Mouse (Mus musculus) kidney, embryonic 16.5 days (tissue): ENCODE data around the gene Fbxo24. TPM values are rescaled to one million over a fixed set of nuclear protein-coding genes. Genes with fewer than 3 reads are reported as not detected.

Experiments used
- polyA plus RNA-seq: library from polyadenylated mRNA; unstranded; fragments of >200 nt; fragmentation: Nextera tagmentation; extraction: Ambion mirVana; gene quantifications from 2 replicates; pipeline ENCODE4 v1.2.1, GENCODE M21; 2015

Gene Fbxo24
- polyA plus RNA-seq, 1 experiment from 2014 or later = 0.09 TPM

Other genes with a start within 250 kb of the Fbxo24 start
- gene Zan, start 151.9 kb downstream of the Fbxo24 start, polyA plus RNA-seq = 0.11 and 0.17 TPM in 2 replicates
- 51.2 and 53.0 TPM in 2 replicates for gene Pop7, start 126.5 kb downstream of the Fbxo24 start, polyA plus RNA-seq
- 11.9 and 12.2 TPM in 2 replicates for gene Gigyf1, start 110.5 kb downstream of the Fbxo24 start, polyA plus RNA-seq
- gene Epo, start 95.8 kb downstream of the Fbxo24 start, polyA plus RNA-seq = 0.24 and 0.36 TPM in 2 replicates
- 358 and 388 TPM in 2 replicates for gene Gnb2, start 95.5 kb downstream of the Fbxo24 start, polyA plus RNA-seq
- gene Actl6b, start 75.5 kb downstream of the Fbxo24 start, polyA plus RNA-seq = 0.40 and 0.96 TPM in 2 replicates
- gene Tfr2, start 59.2 kb downstream of the Fbxo24 start, polyA plus RNA-seq = 0.23 and 0.57 TPM in 2 replicates
- gene Mospd3, start 27.9 kb downstream of the Fbxo24 start, polyA plus RNA-seq = 25.2 and 28.6 TPM in 2 replicates
- gene Pcolce, start 15.2 kb downstream of the Fbxo24 start, polyA plus RNA-seq = 150 and 156 TPM in 2 replicates
- 39.5 and 51.8 TPM in 2 replicates for gene Lrch4, start 119 bp upstream of the Fbxo24 start, polyA plus RNA-seq
- 18.4 and 20.9 TPM in 2 replicates for gene Gm20605, start 173 bp upstream of the Fbxo24 start, polyA plus RNA-seq
- gene Sap25, start 12.3 kb upstream of the Fbxo24 start, polyA plus RNA-seq = 11.7 and 13.3 TPM in 2 replicates
- 0.94 and 1.4 TPM in 2 replicates for gene Irs3, start 16.7 kb upstream of the Fbxo24 start, polyA plus RNA-seq
- 17.2 and 21.1 TPM in 2 replicates for gene Agfg2, start 55.7 kb upstream of the Fbxo24 start, polyA plus RNA-seq
- gene Nyap1, start 112.6 kb upstream of the Fbxo24 start, polyA plus RNA-seq = 2.1 and 2.2 TPM in 2 replicates
- 126 and 129 TPM in 2 replicates for gene Tsc22d4, start 116.7 kb upstream of the Fbxo24 start, polyA plus RNA-seq
- 26.0 and 32.1 TPM in 2 replicates for gene Ppp1r35, start 149.8 kb upstream of the Fbxo24 start, polyA plus RNA-seq
- 11.0 and 11.2 TPM in 2 replicates for gene Mepce, start 158.7 kb upstream of the Fbxo24 start, polyA plus RNA-seq
- 24.8 and 31.8 TPM in 2 replicates for gene Zcwpw1, start 158.8 kb upstream of the Fbxo24 start, polyA plus RNA-seq
- gene Pilra, start 207.3 kb upstream of the Fbxo24 start, polyA plus RNA-seq = 0.67 and 2.0 TPM in 2 replicates
- 0.47 TPM in 1 of 2 replicates, not detected in the other for gene Pilrb1, start 229.1 kb upstream of the Fbxo24 start, polyA plus RNA-seq
- 0.40 and 1.0 TPM in 2 replicates for gene Pilrb2, start 242.8 kb upstream of the Fbxo24 start, polyA plus RNA-seq